Mouse (Mus musculus): Measurements from ENCODE around the gene Ldlrad3. TPM values are rescaled to one million over a fixed set of nuclear protein-coding genes. Genes with fewer than 3 reads are reported as not detected.

The Ldlrad3 gene
- polyA plus RNA-seq, 1 experiment from 2014 or later = 50.0 TPM

GRCm38 (mm10) chr2:102020546-102020945, 165.6 kb downstream of the Ldlrad3 start:
- H3K36me3 ChIP-seq (ENCODE audit: control insufficient read depth, insufficient read depth, low read length) = 0 out of 2 replicates have a peak, but pooled peaks cover 2% of the 10 kb centered on the region
- 92% methylated on average over 3 of the region's 3 CpGs for WGBS
- H3K4me1 ChIP-seq (ENCODE audit: control insufficient read depth, insufficient read depth, low read length) = peaks cover 10% of the 10 kb centered on the region; the same call in 1 of the 2 replicates
- no peaks in the 10 kb centered on the region for H3K27me3 ChIP-seq (ENCODE audit: control insufficient read depth, insufficient read depth, low read length)
- no peaks in the 10 kb centered on the region for H3K9me3 ChIP-seq (replicated peaks; ENCODE audit: control insufficient read depth, low read length)
- no peak overlapping the region for H3K27ac ChIP-seq (ENCODE audit: low read length)
- no peak overlapping the region for H3K9ac ChIP-seq (ENCODE audit: low read length)
- no peak overlapping the region for H3K4me2 ChIP-seq (ENCODE audit: low read depth, low read length)
- H3K4me3 ChIP-seq (replicated peaks; ENCODE audit: low read length) = no peak overlapping the region
- ATAC-seq (ENCODE audit: insufficient read depth, low FRiP score) = no peak

GRCm38 (mm10) chr2:102014538-102015113, 171.6 kb downstream of the Ldlrad3 start:
- Histone ChIP-seq H3K4me1 (ENCODE audit: control insufficient read depth, insufficient read depth, low read length) (no peaks in the 10 kb centered on the region), H3K36me3 (ENCODE audit: control insufficient read depth, insufficient read depth, low read length) (no peaks in the 10 kb centered on the region), H3K27ac (ENCODE audit: low read length) (no peak overlapping the region), H3K9me3 (replicated peaks; ENCODE audit: control insufficient read depth, low read length) (no peaks in the 10 kb centered on the region), H3K4me2 (ENCODE audit: low read depth, low read length) (no peak overlapping the region), H3K9ac (ENCODE audit: low read length) (no peak overlapping the region), H3K4me3 (replicated peaks; ENCODE audit: low read length) (no peak overlapping the region), H3K27me3 (ENCODE audit: control insufficient read depth, insufficient read depth, low read length) (no peaks in the 10 kb centered on the region)
- 91% methylated on average over 6 of the region's 6 CpGs for WGBS
- ATAC-seq (ENCODE audit: insufficient read depth, low FRiP score) = no peak

DNA sequence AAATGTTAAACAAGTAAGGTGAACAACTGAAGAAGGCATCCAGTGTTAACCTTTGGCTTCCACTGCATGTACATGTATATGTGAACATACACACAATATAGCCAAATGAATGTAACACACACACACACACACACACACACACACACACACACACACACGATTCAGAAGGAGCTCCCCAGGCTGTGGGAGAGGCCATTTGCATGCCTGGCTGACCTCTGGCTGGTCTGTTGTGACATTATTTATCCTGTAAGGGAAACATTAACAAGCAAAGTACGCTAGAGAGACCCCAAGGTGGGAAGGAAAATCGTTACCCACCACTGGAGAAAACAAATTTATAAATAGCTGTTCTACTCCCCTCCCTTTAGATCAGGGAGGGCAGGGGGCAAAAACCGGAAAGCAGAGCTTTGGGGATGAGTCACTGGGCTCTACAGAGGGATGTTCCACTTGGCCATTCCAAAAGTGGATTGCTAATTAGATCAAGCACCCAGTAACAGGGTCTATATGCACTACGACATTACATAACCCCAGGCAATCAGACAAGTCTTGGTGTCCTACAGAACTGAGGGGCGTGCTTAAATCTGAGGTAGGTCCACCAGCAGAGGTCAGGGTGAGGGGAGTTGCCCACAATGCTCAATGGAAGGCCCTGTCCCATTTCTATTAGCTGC, 174.7 kb downstream of the Ldlrad3 start:
- 64% methylated on average over 6 of the region's 6 CpGs for WGBS
- H3K9me3 ChIP-seq (replicated peaks; ENCODE audit: control insufficient read depth, low read length) = no peaks in the 10 kb centered on the region
- no peak overlapping the region for H3K9ac ChIP-seq (ENCODE audit: low read length)
- no peak overlapping the region for H3K4me2 ChIP-seq (ENCODE audit: low read depth, low read length)
- no peak for ATAC-seq (ENCODE audit: insufficient read depth, low FRiP score)
- H3K36me3 ChIP-seq (ENCODE audit: control insufficient read depth, insufficient read depth, low read length) = no peaks in the 10 kb centered on the region
- no peaks in the 10 kb centered on the region for H3K27me3 ChIP-seq (ENCODE audit: control insufficient read depth, insufficient read depth, low read length)
- no peak overlapping the region for H3K4me3 ChIP-seq (replicated peaks; ENCODE audit: low read length)
- no peak overlapping the region for H3K27ac ChIP-seq (ENCODE audit: low read length)
- H3K4me1 ChIP-seq (ENCODE audit: control insufficient read depth, insufficient read depth, low read length) = peaks cover 4% of the 10 kb centered on the region; the same call in 1 of the 2 replicates

DNA sequence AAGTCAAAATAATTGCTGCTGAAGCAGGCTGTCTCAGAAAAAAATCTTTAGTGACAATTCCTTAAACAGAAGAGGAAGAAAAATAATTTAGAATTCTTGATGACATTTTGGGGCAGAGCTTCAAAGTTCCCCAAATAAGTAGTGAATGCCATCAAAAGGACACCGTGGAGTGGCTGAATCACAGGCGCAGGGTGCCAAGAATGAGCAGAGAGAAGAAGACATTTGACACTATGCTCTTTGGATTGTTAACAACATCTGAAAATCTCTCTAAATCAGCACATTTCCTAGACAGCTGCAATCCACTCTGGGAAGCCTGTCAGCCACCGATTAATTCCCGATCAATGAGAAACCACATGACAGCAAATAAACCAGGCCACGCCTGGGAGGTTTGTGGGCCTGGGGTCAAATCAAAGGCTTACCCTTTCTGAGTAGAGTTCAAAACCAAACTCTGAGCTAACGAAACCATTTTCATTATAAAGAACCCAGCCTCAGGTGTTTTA, 176.4 kb downstream of the Ldlrad3 start:
- no peaks in the 10 kb centered on the region for H3K9me3 ChIP-seq (replicated peaks; ENCODE audit: control insufficient read depth, low read length)
- ATAC-seq (ENCODE audit: insufficient read depth, low FRiP score) = no peak
- no peak overlapping the region for H3K4me2 ChIP-seq (ENCODE audit: low read depth, low read length)
- no peaks in the 10 kb centered on the region for H3K27me3 ChIP-seq (ENCODE audit: control insufficient read depth, insufficient read depth, low read length)
- H3K4me1 ChIP-seq (ENCODE audit: control insufficient read depth, insufficient read depth, low read length) = peaks cover 18% of the 10 kb centered on the region; the same call in 1 of the 2 replicates
- H3K36me3 ChIP-seq (ENCODE audit: control insufficient read depth, insufficient read depth, low read length) = no peaks in the 10 kb centered on the region
- WGBS = 65% methylated on average over 6 of the region's 6 CpGs
- H3K27ac ChIP-seq (ENCODE audit: low read length) = no peak overlapping the region
- H3K4me3 ChIP-seq (replicated peaks; ENCODE audit: low read length) = no peak overlapping the region
- H3K9ac ChIP-seq (ENCODE audit: low read length) = no peak overlapping the region

GRCm38 (mm10) chr2:102006143-102006542, 180.0 kb downstream of the Ldlrad3 start:
- Histone ChIP-seq H3K36me3 (ENCODE audit: control insufficient read depth, insufficient read depth, low read length) (no peaks in the 10 kb centered on the region), H3K27me3 (ENCODE audit: control insufficient read depth, insufficient read depth, low read length) (no peaks in the 10 kb centered on the region), H3K4me1 (ENCODE audit: control insufficient read depth, insufficient read depth, low read length) (peaks cover 41% of the 10 kb centered on the region), H3K4me3 (replicated peaks; ENCODE audit: low read length) (no peak overlapping the region), H3K27ac (ENCODE audit: low read length) (no peak overlapping the region), H3K4me2 (ENCODE audit: low read depth, low read length) (no peak overlapping the region), H3K9me3 (replicated peaks; ENCODE audit: control insufficient read depth, low read length) (no peaks in the 10 kb centered on the region), H3K9ac (ENCODE audit: low read length) (no peak overlapping the region)
- WGBS = 41% methylated on average over 4 of the region's 4 CpGs
- no peak for ATAC-seq (ENCODE audit: insufficient read depth, low FRiP score)

DNA sequence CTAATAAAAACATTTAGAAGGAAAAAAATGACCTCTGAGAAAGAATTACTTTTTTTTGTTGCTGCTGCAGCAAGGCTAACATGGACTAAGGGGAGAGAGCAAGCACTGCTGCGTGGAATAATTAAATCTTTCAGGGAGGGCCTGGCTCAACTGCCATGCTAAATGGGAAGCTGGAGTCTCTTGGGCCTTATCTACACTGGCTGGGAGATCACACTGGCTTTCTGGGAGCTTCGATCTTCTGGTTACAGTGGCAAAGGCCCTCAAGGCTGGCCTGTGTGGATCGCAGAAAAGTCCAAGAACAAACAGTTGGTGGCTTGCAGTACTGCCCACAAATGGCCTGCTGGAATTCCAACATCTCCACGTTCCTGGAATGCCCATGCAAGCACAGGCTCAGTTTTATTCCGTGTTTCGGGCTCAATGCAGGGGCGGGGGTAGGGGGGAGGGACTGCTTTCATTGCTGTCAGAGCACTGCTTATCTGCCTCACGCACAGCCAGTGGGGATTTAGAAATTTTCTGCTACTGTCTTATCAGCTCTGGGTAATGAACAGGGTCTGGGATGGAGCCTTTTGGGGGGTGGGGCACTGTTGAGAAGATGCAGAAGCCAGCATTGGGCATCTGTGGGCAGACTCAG, 180.7 kb downstream of the Ldlrad3 start:
- Histone ChIP-seq H3K9me3 (replicated peaks; ENCODE audit: control insufficient read depth, low read length) (no peaks in the 10 kb centered on the region), H3K4me1 (ENCODE audit: control insufficient read depth, insufficient read depth, low read length) (peaks cover 41% of the 10 kb centered on the region), H3K27me3 (ENCODE audit: control insufficient read depth, insufficient read depth, low read length) (no peaks in the 10 kb centered on the region), H3K36me3 (ENCODE audit: control insufficient read depth, insufficient read depth, low read length) (no peaks in the 10 kb centered on the region), H3K9ac (ENCODE audit: low read length) (no peak overlapping the region), H3K4me3 (replicated peaks; ENCODE audit: low read length) (no peak overlapping the region), H3K27ac (ENCODE audit: low read length) (no peak overlapping the region), H3K4me2 (ENCODE audit: low read depth, low read length) (no peak overlapping the region)
- no peak for ATAC-seq (ENCODE audit: insufficient read depth, low FRiP score)
- 42% methylated on average over 8 of the region's 8 CpGs for WGBS

DNA sequence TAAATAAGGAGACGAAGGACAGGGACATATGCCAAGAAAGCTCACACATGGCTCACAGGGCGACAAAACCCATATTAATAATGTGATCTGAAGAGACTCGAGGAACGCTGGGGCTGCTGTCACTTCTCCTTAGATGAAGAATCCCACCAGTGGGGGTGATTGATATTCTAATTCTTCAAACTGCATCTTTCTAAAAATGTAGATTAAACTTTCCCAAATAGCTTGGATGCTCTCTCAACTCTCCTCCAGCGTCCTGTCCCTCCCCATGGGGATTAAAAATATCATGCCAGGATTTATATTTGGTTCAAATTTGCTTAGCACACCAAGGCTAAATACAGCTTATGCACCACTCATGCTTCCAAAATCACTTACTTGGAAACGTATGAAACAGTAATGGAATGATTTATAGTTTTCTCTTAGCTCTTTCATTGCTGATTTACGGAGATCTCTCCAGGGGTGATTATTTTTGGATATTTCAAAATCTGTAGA, 182.4 kb downstream of the Ldlrad3 start:
- Histone ChIP-seq H3K36me3 (ENCODE audit: control insufficient read depth, insufficient read depth, low read length) (no peaks in the 10 kb centered on the region), H3K4me2 (ENCODE audit: low read depth, low read length) (no peak overlapping the region)
- ATAC-seq (ENCODE audit: insufficient read depth, low FRiP score) = no peak

DNA sequence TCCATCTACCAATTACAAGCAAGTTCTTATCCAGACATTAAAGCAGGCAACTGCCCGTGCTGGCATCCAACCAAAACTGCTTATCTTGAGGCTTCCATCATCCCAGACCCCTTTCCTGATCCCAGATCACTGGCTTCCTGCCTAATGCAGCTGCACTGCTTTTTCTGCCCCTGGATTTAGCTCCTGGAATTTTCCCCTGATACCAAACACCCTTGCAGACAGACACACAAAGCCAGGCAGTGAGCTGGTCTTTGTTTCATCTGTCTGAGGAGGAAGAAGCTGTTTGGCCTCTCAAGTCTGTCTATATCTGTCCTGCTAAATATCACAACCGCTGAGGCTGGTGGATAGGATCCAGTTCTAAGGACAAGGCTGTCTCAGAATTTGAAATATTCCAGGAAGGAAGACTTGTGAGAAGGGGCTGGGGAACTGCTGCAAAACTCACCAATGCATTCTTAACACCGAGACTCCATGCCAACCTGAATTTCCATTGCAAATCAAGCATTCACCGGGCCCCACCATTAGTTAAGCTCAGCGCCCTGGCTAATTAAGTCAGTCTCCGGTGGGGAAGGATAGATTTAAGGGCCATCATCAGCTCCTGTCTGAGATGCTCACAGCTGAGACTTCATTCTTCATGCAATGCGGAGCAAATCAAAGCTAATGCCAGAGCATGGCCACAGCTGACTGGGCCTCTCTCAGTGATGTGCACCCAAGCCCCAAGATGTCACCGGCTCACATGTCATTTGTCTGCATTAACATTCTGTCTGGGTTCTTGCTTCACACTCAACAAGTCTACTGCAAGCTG, 183.0 kb downstream of the Ldlrad3 start:
- peak; percentile 54; the same call in 1 of the 2 replicates for ATAC-seq (ENCODE audit: insufficient read depth, low FRiP score)
- Histone ChIP-seq H3K9ac (ENCODE audit: low read length) (no peak overlapping the region), H3K4me2 (ENCODE audit: low read depth, low read length) (no peak overlapping the region), H3K36me3 (ENCODE audit: control insufficient read depth, insufficient read depth, low read length) (no peaks in the 10 kb centered on the region), H3K27ac (ENCODE audit: low read length) (peak overlapping the region; percentile 58), H3K4me1 (ENCODE audit: control insufficient read depth, insufficient read depth, low read length) (peaks cover 44% of the 10 kb centered on the region), H3K4me3 (replicated peaks; ENCODE audit: low read length) (no peak overlapping the region), H3K9me3 (replicated peaks; ENCODE audit: control insufficient read depth, low read length) (no peaks in the 10 kb centered on the region), H3K27me3 (ENCODE audit: control insufficient read depth, insufficient read depth, low read length) (no peaks in the 10 kb centered on the region)
- 35% methylated on average over 8 of the region's 8 CpGs for WGBS

More for the DNA sequence above, 182.4 kb downstream of the Ldlrad3 start:
- Histone ChIP-seq H3K27ac (ENCODE audit: low read length) (peak overlapping the region; percentile 58), H3K9ac (ENCODE audit: low read length) (no peak overlapping the region), H3K4me1 (ENCODE audit: control insufficient read depth, insufficient read depth, low read length) (peaks cover 44% of the 10 kb centered on the region), H3K4me3 (replicated peaks; ENCODE audit: low read length) (no peak overlapping the region), H3K9me3 (replicated peaks; ENCODE audit: control insufficient read depth, low read length) (no peaks in the 10 kb centered on the region), H3K27me3 (ENCODE audit: control insufficient read depth, insufficient read depth, low read length) (no peaks in the 10 kb centered on the region)
- WGBS = 44% methylated on average over 7 of the region's 7 CpGs

All from stomach, embryonic 16.5 days (tissue).